Mouse (Mus musculus): Measurements from ENCODE around the gene Abhd10. TPM values are rescaled to one million over a fixed set of nuclear protein-coding genes. Genes with fewer than 3 reads are reported as not detected.

Abhd10 gene
- 25.9 and 29.7 TPM in 2 replicates for polyA plus RNA-seq (2015; fragmentation: Nextera tagmentation; extraction: Ambion mirVana)

GRCm38 (mm10) chr16:45742615-45743476, at the start of gene Abhd10:
Abhd10 (minus strand) TSS chr16:45742955.
- H3K27me3 ChIP-seq (ENCODE audit: control insufficient read depth, insufficient read depth, low read length), result no peaks in the 10 kb centered on the region
- H3K9ac ChIP-seq (ENCODE audit: low read length), result peak within 1 kb of the TSS; percentile 98
- ATAC-seq (replicated peaks; ENCODE audit: extremely low read depth, insufficient read depth, low FRiP score), result peak; percentile 99
- under 1% methylated on average over 49 of the region's 51 CpGs for WGBS
- peak within 1 kb of the TSS; percentile 96 for H3K4me3 ChIP-seq (ENCODE audit: low read length)
- peaks cover 12% of the 10 kb centered on the region for H3K36me3 ChIP-seq (ENCODE audit: control insufficient read depth, insufficient read depth)
- peak within 1 kb of the TSS; percentile 96 for H3K27ac ChIP-seq (ENCODE audit: low read length)
- H3K9me3 ChIP-seq (replicated peaks; ENCODE audit: control insufficient read depth, low read length), result no peaks in the 10 kb centered on the region
- H3K4me1 ChIP-seq (ENCODE audit: control insufficient read depth, insufficient read depth, low read length), result peaks cover 17% of the 10 kb centered on the region
- peak within 1 kb of the TSS; percentile 77 for H3K4me2 ChIP-seq (ENCODE audit: low read depth, low read length)

- peaks cover 3% of the 10 kb centered on the region; the same call in 1 of the 2 replicates for H3K4me1 ChIP-seq (ENCODE audit: control insufficient read depth, insufficient read depth, low read length)
- no peak overlapping the region for H3K4me3 ChIP-seq (ENCODE audit: low read length)
- no peak for ATAC-seq (replicated peaks; ENCODE audit: extremely low read depth, insufficient read depth, low FRiP score)
- no peaks in the 10 kb centered on the region for H3K27me3 ChIP-seq (ENCODE audit: control insufficient read depth, insufficient read depth, low read length)
- peaks cover 25% of the 10 kb centered on the region for H3K36me3 ChIP-seq (ENCODE audit: control insufficient read depth, insufficient read depth)
- H3K4me2 ChIP-seq (ENCODE audit: low read depth, low read length), result no peak overlapping the region
- H3K27ac ChIP-seq (ENCODE audit: low read length), result no peak overlapping the region
- WGBS, result 77% methylated on average over 5 of the region's 5 CpGs
- no peak overlapping the region for H3K9ac ChIP-seq (ENCODE audit: low read length)
- H3K9me3 ChIP-seq (replicated peaks; ENCODE audit: control insufficient read depth, low read length), result no peaks in the 10 kb centered on the region
These were observed 48.5 kb upstream of the Abhd10 start for GRCm38 (mm10) chr16:45791286-45791685.

DNA sequence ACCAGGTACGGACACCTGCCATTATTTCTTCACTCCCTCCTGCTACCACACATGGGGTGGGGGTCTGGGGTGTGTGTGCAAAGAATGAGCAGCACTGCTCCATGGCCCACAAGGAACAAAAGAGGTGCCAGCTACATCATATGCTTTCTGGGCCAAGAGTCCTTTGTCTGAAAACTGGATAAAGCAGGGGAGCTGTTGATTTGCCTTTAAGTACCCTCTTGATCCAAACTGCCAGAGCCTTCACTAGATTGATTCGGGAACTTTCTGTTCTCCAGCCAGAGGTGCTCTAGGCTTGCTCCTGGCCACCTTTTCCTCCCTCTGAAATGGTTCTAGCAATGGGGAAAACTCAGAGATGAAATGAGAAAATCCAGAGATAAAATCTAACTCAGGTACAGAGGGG, 46.6 kb upstream of the Abhd10 start:
- no peak overlapping the region for H3K4me2 ChIP-seq (ENCODE audit: low read depth, low read length)
- H3K27ac ChIP-seq (ENCODE audit: low read length), result no peak overlapping the region
- 79% methylated on average over 2 of the region's 2 CpGs for WGBS
- ATAC-seq (replicated peaks; ENCODE audit: extremely low read depth, insufficient read depth, low FRiP score), result no peak
- peaks cover 26% of the 10 kb centered on the region for H3K36me3 ChIP-seq (ENCODE audit: control insufficient read depth, insufficient read depth)
- no peak overlapping the region for H3K4me3 ChIP-seq (ENCODE audit: low read length)
- no peak overlapping the region for H3K9ac ChIP-seq (ENCODE audit: low read length)
- no peaks in the 10 kb centered on the region for H3K9me3 ChIP-seq (replicated peaks; ENCODE audit: control insufficient read depth, low read length)
- no peaks in the 10 kb centered on the region for H3K4me1 ChIP-seq (ENCODE audit: control insufficient read depth, insufficient read depth, low read length)
- no peaks in the 10 kb centered on the region for H3K27me3 ChIP-seq (ENCODE audit: control insufficient read depth, insufficient read depth, low read length)

DNA sequence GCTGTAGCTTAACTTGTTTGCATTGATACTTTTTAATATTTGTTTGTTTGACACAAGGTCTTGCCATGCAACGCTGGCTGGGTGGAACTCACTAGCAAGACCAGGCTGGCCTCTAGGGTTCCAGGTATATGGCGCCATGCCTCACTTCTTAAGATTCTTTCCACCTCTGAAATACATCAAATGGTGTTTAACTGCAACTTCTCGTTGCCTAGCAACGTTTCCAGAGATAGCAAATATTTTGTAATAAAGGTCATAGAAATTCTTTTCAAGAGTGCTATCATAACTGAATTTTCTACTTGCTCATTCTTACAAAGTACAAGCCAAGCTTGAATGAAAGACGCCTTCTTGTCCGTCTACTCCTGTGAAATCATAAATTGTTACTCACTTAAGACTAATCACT, 44.9 kb upstream of the Abhd10 start:
- no peak overlapping the region for H3K9ac ChIP-seq (ENCODE audit: low read length)
- H3K4me1 ChIP-seq (ENCODE audit: control insufficient read depth, insufficient read depth, low read length), result no peaks in the 10 kb centered on the region
- ATAC-seq (replicated peaks; ENCODE audit: extremely low read depth, insufficient read depth, low FRiP score), result no peak
- no peak overlapping the region for H3K27ac ChIP-seq (ENCODE audit: low read length)
- no peak overlapping the region for H3K4me3 ChIP-seq (ENCODE audit: low read length)
- no peak overlapping the region for H3K4me2 ChIP-seq (ENCODE audit: low read depth, low read length)
- H3K36me3 ChIP-seq (ENCODE audit: control insufficient read depth, insufficient read depth), result peaks cover 24% of the 10 kb centered on the region
- WGBS, result 81% methylated on average over 6 of the region's 6 CpGs
- no peaks in the 10 kb centered on the region for H3K9me3 ChIP-seq (replicated peaks; ENCODE audit: control insufficient read depth, low read length)
- H3K27me3 ChIP-seq (ENCODE audit: control insufficient read depth, insufficient read depth, low read length), result no peaks in the 10 kb centered on the region

DNA sequence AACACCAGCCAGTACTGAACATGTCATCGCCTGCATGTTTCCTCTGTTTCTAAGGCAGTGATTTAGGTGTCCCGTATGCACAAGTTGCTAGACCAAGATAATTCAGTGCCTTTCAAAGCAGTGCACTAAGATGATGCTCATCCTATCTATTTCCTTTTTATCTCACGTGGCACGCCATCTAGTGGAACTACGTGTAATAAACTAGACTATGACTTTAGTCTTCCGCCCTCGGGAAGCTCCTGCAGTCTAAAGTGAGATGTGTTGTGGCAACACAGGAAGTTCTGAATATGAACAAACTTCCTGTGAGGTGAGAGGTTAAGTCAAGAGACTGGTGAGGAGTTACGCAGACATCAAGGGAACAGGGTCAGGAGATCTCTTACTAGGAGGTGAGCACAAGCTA, 43.9 kb upstream of the Abhd10 start:
- no peak overlapping the region for H3K9ac ChIP-seq (ENCODE audit: low read length)
- no peaks in the 10 kb centered on the region for H3K9me3 ChIP-seq (replicated peaks; ENCODE audit: control insufficient read depth, low read length)
- no peak for ATAC-seq (replicated peaks; ENCODE audit: extremely low read depth, insufficient read depth, low FRiP score)
- H3K36me3 ChIP-seq (ENCODE audit: control insufficient read depth, insufficient read depth), result peaks cover 22% of the 10 kb centered on the region
- no peak overlapping the region for H3K27ac ChIP-seq (ENCODE audit: low read length)
- H3K27me3 ChIP-seq (ENCODE audit: control insufficient read depth, insufficient read depth, low read length), result no peaks in the 10 kb centered on the region
- WGBS, result 36% methylated on average over 8 of the region's 8 CpGs
- no peak overlapping the region for H3K4me2 ChIP-seq (ENCODE audit: low read depth, low read length)
- no peak overlapping the region for H3K4me3 ChIP-seq (ENCODE audit: low read length)
- no peaks in the 10 kb centered on the region for H3K4me1 ChIP-seq (ENCODE audit: control insufficient read depth, insufficient read depth, low read length)

- no peak overlapping the region for H3K4me2 ChIP-seq (ENCODE audit: low read depth, low read length)
- no peak overlapping the region for H3K27ac ChIP-seq (ENCODE audit: low read length)
- no peak overlapping the region for H3K9ac ChIP-seq (ENCODE audit: low read length)
- peaks cover 54% of the 10 kb centered on the region for H3K36me3 ChIP-seq (ENCODE audit: control insufficient read depth, insufficient read depth)
- 66% methylated on average over 6 of the region's 6 CpGs for WGBS
- H3K4me3 ChIP-seq (ENCODE audit: low read length), result no peak overlapping the region
- ATAC-seq (replicated peaks; ENCODE audit: extremely low read depth, insufficient read depth, low FRiP score), result no peak
- no peaks in the 10 kb centered on the region for H3K4me1 ChIP-seq (ENCODE audit: control insufficient read depth, insufficient read depth, low read length)
- no peaks in the 10 kb centered on the region for H3K27me3 ChIP-seq (ENCODE audit: control insufficient read depth, insufficient read depth, low read length)
- no peaks in the 10 kb centered on the region for H3K9me3 ChIP-seq (replicated peaks; ENCODE audit: control insufficient read depth, low read length)
These were observed 37.2 kb upstream of the Abhd10 start for GRCm38 (mm10) chr16:45780001-45780400.

- no peak overlapping the region for H3K4me2 ChIP-seq (ENCODE audit: low read depth, low read length)
- no peak for ATAC-seq (replicated peaks; ENCODE audit: extremely low read depth, insufficient read depth, low FRiP score)
- 86% methylated on average over 5 of the region's 5 CpGs for WGBS
- no peak overlapping the region for H3K27ac ChIP-seq (ENCODE audit: low read length)
- no peak overlapping the region for H3K9ac ChIP-seq (ENCODE audit: low read length)
- no peaks in the 10 kb centered on the region for H3K9me3 ChIP-seq (replicated peaks; ENCODE audit: control insufficient read depth, low read length)
- peaks cover 64% of the 10 kb centered on the region for H3K36me3 ChIP-seq (ENCODE audit: control insufficient read depth, insufficient read depth)
- no peaks in the 10 kb centered on the region for H3K4me1 ChIP-seq (ENCODE audit: control insufficient read depth, insufficient read depth, low read length)
- no peaks in the 10 kb centered on the region for H3K27me3 ChIP-seq (ENCODE audit: control insufficient read depth, insufficient read depth, low read length)
- H3K4me3 ChIP-seq (ENCODE audit: low read length), result no peak overlapping the region
These were observed 32.1 kb upstream of the Abhd10 start for GRCm38 (mm10) chr16:45774813-45775212.

- Histone ChIP-seq H3K4me1 (ENCODE audit: control insufficient read depth, insufficient read depth, low read length) (no peaks in the 10 kb centered on the region), H3K9me3 (replicated peaks; ENCODE audit: control insufficient read depth, low read length) (no peaks in the 10 kb centered on the region), H3K9ac (ENCODE audit: low read length) (no peak overlapping the region), H3K27me3 (ENCODE audit: control insufficient read depth, insufficient read depth, low read length) (no peaks in the 10 kb centered on the region), H3K27ac (ENCODE audit: low read length) (no peak overlapping the region), H3K4me2 (ENCODE audit: low read depth, low read length) (no peak overlapping the region), H3K36me3 (ENCODE audit: control insufficient read depth, insufficient read depth) (peaks cover 47% of the 10 kb centered on the region), H3K4me3 (ENCODE audit: low read length) (no peak overlapping the region)
- ATAC-seq (replicated peaks; ENCODE audit: extremely low read depth, insufficient read depth, low FRiP score), result no peak
- WGBS, result 88% methylated on average over 6 of the region's 6 CpGs
These were observed 28.2 kb upstream of the Abhd10 start for GRCm38 (mm10) chr16:45770914-45771313.

GRCm38 (mm10) chr16:45767853-45768640, 25.3 kb upstream of the Abhd10 start:
- H3K9me3 ChIP-seq (replicated peaks; ENCODE audit: control insufficient read depth, low read length), result no peaks in the 10 kb centered on the region
- peaks cover 34% of the 10 kb centered on the region for H3K36me3 ChIP-seq (ENCODE audit: control insufficient read depth, insufficient read depth)
- H3K27me3 ChIP-seq (ENCODE audit: control insufficient read depth, insufficient read depth, low read length), result no peaks in the 10 kb centered on the region
- H3K9ac ChIP-seq (ENCODE audit: low read length), result no peak overlapping the region
- 64% methylated on average over 10 of the region's 10 CpGs for WGBS
- peaks cover 3% of the 10 kb centered on the region for H3K4me1 ChIP-seq (ENCODE audit: control insufficient read depth, insufficient read depth, low read length)
- no peak overlapping the region for H3K4me2 ChIP-seq (ENCODE audit: low read depth, low read length)
- H3K4me3 ChIP-seq (ENCODE audit: low read length), result no peak overlapping the region
- 0 out of 2 replicates have a peak overlapping the region, but pooled peaks have one; percentile 24 for H3K27ac ChIP-seq (ENCODE audit: low read length)
- no peak; the same call in 1 of the 2 replicates for ATAC-seq (replicated peaks; ENCODE audit: extremely low read depth, insufficient read depth, low FRiP score)
